Mouse (Mus musculus): ENCODE data around the gene Snx1.

DNA sequence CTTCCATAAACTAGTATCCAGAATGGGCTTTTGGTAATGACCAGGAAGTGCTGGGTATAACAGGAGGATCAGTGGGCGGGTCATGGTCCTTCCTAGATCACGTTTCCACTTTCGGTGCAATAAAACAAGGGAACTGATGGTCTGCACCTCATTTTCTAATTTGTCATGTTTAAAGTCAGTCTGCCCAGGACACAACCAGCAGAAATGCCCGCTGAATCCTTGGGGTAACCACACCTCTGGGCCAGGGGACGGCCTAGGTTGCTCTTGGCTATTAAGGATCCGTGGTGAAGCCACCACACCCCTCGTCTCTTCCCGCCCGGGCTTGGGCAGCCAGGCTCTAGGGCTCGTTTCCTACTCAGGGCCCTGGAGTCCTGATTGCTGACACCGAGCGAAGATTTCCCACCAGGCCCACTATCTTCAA, 2.3 kb downstream of the Snx1 start:
- no peak for TF ChIP-seq CTCF (IDR thresholded peaks at IDR 0.05; ENCODE audit: borderline replicate concordance, control insufficient read depth, extremely low read depth, insufficient read depth, low read length, poor library complexity)
- TF ChIP-seq POLR2A (IDR thresholded peaks at IDR 0.05; ENCODE audit: control insufficient read depth, extremely low read depth, insufficient read depth, low read length, poor library complexity) = no peak

Data from thymus, adult 2 months (tissue).